Mouse (Mus musculus) activated CD4-positive, CD25-positive, alpha-beta regulatory T cell, adult 4 months (primary cell): ENCODE measurements around the gene Srgap1. TPM values are rescaled to one million over a fixed set of nuclear protein-coding genes. Genes with fewer than 3 reads are reported as not detected.

Source experiments
- ATAC-seq: one replicate; pipeline ENCODE4 v1.8.0; 2017
- polyA plus RNA-seq, 2 experiments: library from polyadenylated mRNA; unstranded; fragments of 100-300 nt; shearing (Covaris generic); gene quantifications; one replicate each; pipeline ENCODE4 v1.2.1; 2017

The Srgap1 gene
- polyA plus RNA-seq, 2 experiments from 2014 or later: 0.18 to 0.20 TPM

DNA sequence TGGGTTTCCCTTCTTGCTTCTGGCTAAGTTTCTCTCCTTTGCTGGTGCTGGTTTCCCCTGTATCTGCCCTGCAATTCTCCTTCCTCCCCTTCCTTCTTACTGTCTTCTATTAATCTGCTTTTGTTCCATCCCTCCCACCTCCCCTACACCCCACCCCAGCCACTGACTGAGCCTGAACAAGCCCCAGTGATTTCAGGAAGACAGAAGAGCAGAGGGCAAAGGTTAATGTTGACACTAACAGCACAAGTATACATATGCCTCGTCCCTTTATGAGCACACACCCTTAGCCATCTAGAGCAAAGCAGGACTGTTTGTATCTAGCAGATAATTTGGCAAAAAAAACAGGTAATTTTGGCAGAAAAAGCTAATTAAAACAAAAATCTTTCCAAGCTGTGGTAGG lies 291.3 kb downstream of the Srgap1 start:
- no peak for ATAC-seq

GRCm38 (mm10) chr10:121754237-121754636 lies 292.9 kb downstream of the Srgap1 start:
- no peak for ATAC-seq

GRCm38 (mm10) chr10:121750175-121750574 lies 296.9 kb downstream of the Srgap1 start:
- ATAC-seq: no peak

- ATAC-seq: no peak
These were observed 304.8 kb downstream of the Srgap1 start for GRCm38 (mm10) chr10:121742336-121742735.

DNA sequence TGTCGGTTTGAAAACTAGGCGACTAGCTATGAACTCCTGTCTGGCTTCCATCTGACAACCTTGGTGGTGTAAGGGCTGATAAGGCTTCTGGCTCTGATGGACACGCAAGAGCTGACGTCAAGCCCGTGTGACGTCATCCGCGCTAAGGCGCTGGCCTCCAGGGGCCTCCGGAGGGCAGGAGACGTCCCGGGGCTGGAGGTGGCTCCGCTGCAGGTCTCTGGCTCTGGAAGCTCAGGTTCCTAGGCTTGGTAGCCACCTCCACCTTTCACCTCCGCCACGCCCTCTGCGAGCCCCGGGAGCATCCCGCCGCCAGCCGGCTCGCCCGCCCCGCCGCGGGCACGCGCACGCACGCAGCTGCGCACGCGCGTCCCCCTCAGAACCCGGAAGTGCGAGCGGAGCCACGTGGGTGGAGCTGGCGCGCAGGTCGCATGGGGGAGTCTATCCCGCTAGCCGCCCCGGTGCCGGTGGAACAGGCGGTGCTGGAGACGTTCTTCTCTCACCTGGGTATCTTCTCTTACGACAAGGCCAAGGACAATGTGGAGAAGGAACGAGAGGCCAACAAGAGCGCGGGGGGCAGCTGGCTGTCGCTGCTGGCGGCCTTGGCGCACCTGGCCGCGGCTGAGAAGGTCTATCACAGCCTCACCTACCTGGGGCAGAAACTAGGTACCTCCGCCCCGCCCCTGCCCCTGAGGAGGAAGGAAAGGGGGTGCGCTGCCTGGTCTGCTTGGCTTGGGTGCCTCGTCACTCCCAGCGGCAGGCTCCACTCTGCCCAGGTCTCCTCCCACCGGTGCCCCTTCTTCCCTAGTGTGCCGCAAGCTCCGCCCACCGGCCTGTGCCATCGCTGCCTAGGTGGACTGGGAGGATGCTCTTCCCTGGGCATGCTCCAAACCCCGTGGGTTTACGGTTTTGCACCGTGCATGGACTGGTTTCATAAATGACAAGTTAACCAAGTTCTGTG lies 307.3 kb downstream of the Srgap1 start, which contains the start of gene BC048403:
Gene BC048403 (plus strand): TSS at position 390 of the 958 bp plus-strand sequence.
- ATAC-seq: peak; percentile 85

- ATAC-seq: no peak
These were observed 309.9 kb downstream of the Srgap1 start for GRCm38 (mm10) chr10:121737256-121737655.

- ATAC-seq: no peak
These were observed 314.6 kb downstream of the Srgap1 start for GRCm38 (mm10) chr10:121732542-121732941.

GRCm38 (mm10) chr10:121731048-121731725 lies 315.9 kb downstream of the Srgap1 start:
- no peak for ATAC-seq

Other genes with a start within 250 kb of the Srgap1 start
- gene Rxylt1, start 50.1 kb upstream of the Srgap1 start, polyA plus RNA-seq: 10 to 100 TPM; 14.1 to 16.3 TPM